Mouse (Mus musculus): Measurements from ENCODE around the gene Purb.
"Not testable (repeated sequence)": the region's sequence is repeated elsewhere in the genome, so short reads cannot be mapped to it uniquely, and the experiment has no call there.

Gene Purb

GRCm38 (mm10) chr11:6443727-6444076 is 32.0 kb downstream of the Purb start:
- DNase-seq, result no peak

GRCm38 (mm10) chr11:6443102-6443501 is 32.6 kb downstream of the Purb start:
- no peak for DNase-seq

GRCm38 (mm10) chr11:6442566-6442965 is 33.2 kb downstream of the Purb start:
- DNase-seq, result no peak

GRCm38 (mm10) chr11:6440171-6440570 is 35.5 kb downstream of the Purb start:
- DNase-seq, result no peak

GRCm38 (mm10) chr11:6437667-6438066 is 38.0 kb downstream of the Purb start:
- no peak for DNase-seq

- peak; percentile 40 to 43 for DNase-seq
Measured at GRCm38 (mm10) chr11:6436442-6436841, 39.3 kb downstream of the Purb start.

GRCm38 (mm10) chr11:6430186-6430585 is 45.5 kb downstream of the Purb start:
- no peak for DNase-seq

- DNase-seq, result no peak
Measured at GRCm38 (mm10) chr11:6420722-6421350, 54.9 kb downstream of the Purb start.

GRCm38 (mm10) chr11:6420283-6420703 is 55.4 kb downstream of the Purb start:
- DNase-seq, result no peak

- DNase-seq, result not testable (repeated sequence)
Measured at GRCm38 (mm10) chr11:6419156-6419555, 56.6 kb downstream of the Purb start.

- DNase-seq, result no peak
Measured at GRCm38 (mm10) chr11:6418751-6419150, 57.0 kb downstream of the Purb start.

Measured in lung, adult 18-20 months (tissue).